ENCODE assay signal across 8 mouse cellular contexts in genomic region chr9:96758749-96759597, GRCm38 (mm10). TPM values are rescaled to one million over a fixed set of nuclear protein-coding genes. Genes with fewer than 3 reads are reported as not detected.
DNase-seq lines count a peak whose midpoint lies in the region; ATAC-seq and TF ChIP-seq lines count a peak whose summit lies in the region.

No protein-coding gene starts in this region.

- H3K9ac ChIP-seq in kidney, embryonic 14.5 days (ENCODE audit: low read depth, low read length), result no peak overlapping the region
- peak overlapping the region; percentile 44; the same call in 1 of the 2 replicates for H3K9ac ChIP-seq in limb, embryonic 14.5 days (ENCODE audit: low read depth, low read length, severe bottlenecking)
- peak overlapping the region; percentile 65 for H3K9ac ChIP-seq in midbrain, embryonic 16.5 days (ENCODE audit: low read depth, low read length)

- DNase-seq in heart, embryonic 10.5 days (ENCODE audit: low spot score), result peak; percentile 90
- DNase-seq in limb, embryonic 14.5 days (ENCODE audit: low spot score), result peak; percentile 89
- peak; percentile 72 to 80 for DNase-seq in spleen, postnatal 36 days (ENCODE audit: low spot score in 2 of 2)

- no peaks in the 10 kb centered on the region for H3K79me3 ChIP-seq in C2C12 (ENCODE audit: low read depth)

- no peaks in the 10 kb centered on the region for H3K27me3 ChIP-seq in C2C12 (ENCODE audit: control insufficient read depth, insufficient read depth, insufficient read length)
- no peaks in the 10 kb centered on the region for H3K27me3 ChIP-seq in heart, embryonic 10.5 days (ENCODE audit: insufficient read depth, poor library complexity, severe bottlenecking)
- no peaks in the 10 kb centered on the region for H3K27me3 ChIP-seq in kidney, embryonic 14.5 days (ENCODE audit: control insufficient read depth, insufficient read depth, low read length)
- H3K27me3 ChIP-seq in limb, embryonic 14.5 days (ENCODE audit: control insufficient read depth, insufficient read depth, low read length), result no peaks in the 10 kb centered on the region
- H3K27me3 ChIP-seq in midbrain, embryonic 16.5 days (ENCODE audit: control insufficient read depth, insufficient read depth, low read depth, low read length), result no peaks in the 10 kb centered on the region

- peak; percentile 95 for ATAC-seq in kidney, embryonic 14.5 days (ENCODE audit: low FRiP score, low TSS enrichment)
- ATAC-seq in limb, embryonic 14.5 days (ENCODE audit: low FRiP score, low read depth), result peak; percentile 94
- peak; percentile 95 for ATAC-seq in midbrain, embryonic 16.5 days

- peaks cover 9% of the 10 kb centered on the region for H3K4me1 ChIP-seq in bone marrow macrophage, adult 2 months (ENCODE audit: control insufficient read depth, insufficient read depth, low read length)
- H3K4me1 ChIP-seq in embryonic fibroblast, embryonic 13.5 days (ENCODE audit: control insufficient read depth, insufficient read depth, low read length), result peaks cover 2% of the 10 kb centered on the region; the same call in 1 of the 2 replicates
- peaks cover 16% of the 10 kb centered on the region for H3K4me1 ChIP-seq in heart, embryonic 10.5 days
- H3K4me1 ChIP-seq in kidney, embryonic 14.5 days (ENCODE audit: control insufficient read depth, insufficient read depth, low read length), result no peaks in the 10 kb centered on the region
- no peaks in the 10 kb centered on the region for H3K4me1 ChIP-seq in limb, embryonic 14.5 days (ENCODE audit: control insufficient read depth, insufficient read depth, low read length)
- no peaks in the 10 kb centered on the region for H3K4me1 ChIP-seq in midbrain, embryonic 16.5 days (ENCODE audit: control insufficient read depth, insufficient read depth, low read length)

- no peaks in the 10 kb centered on the region for H3K9me3 ChIP-seq in heart, embryonic 10.5 days
- H3K9me3 ChIP-seq in kidney, embryonic 14.5 days (ENCODE audit: control insufficient read depth, low read length), result no peaks in the 10 kb centered on the region
- H3K9me3 ChIP-seq in limb, embryonic 14.5 days (ENCODE audit: control insufficient read depth, low read length), result no peaks in the 10 kb centered on the region
- H3K9me3 ChIP-seq in midbrain, embryonic 16.5 days (replicated peaks; ENCODE audit: control insufficient read depth, low read length, poor library complexity, severe bottlenecking), result no peaks in the 10 kb centered on the region

- WGBS in heart, embryonic 10.5 days, result 8% methylated on average over 22 of the region's 22 CpGs
- 11% methylated on average over 22 of the region's 22 CpGs for WGBS in kidney, embryonic 14.5 days
- 11% methylated on average over 22 of the region's 22 CpGs for WGBS in limb, embryonic 14.5 days
- WGBS in midbrain, embryonic 16.5 days, result 12% methylated on average over 22 of the region's 22 CpGs

- no peak overlapping the region for H3ac ChIP-seq in C2C12 (ENCODE audit: control insufficient read depth, insufficient read length, low read depth)

- H3K4me2 ChIP-seq in kidney, embryonic 14.5 days (replicated peaks; ENCODE audit: low read depth, low read length), result peak overlapping the region; percentile 47
- H3K4me2 ChIP-seq in limb, embryonic 14.5 days (replicated peaks; ENCODE audit: low read depth, low read length, severe bottlenecking), result peak overlapping the region; percentile 44
- peak overlapping the region; percentile 57 for H3K4me2 ChIP-seq in midbrain, embryonic 16.5 days (ENCODE audit: low read length)

- TF ChIP-seq POLR2A in bone marrow macrophage, adult 2 months (IDR thresholded peaks at IDR 0.05; ENCODE audit: borderline replicate concordance, low read depth, low read length), result no peak
- peak; percentile 25; the same call in 1 of the 2 replicates for TF ChIP-seq POLR2A in embryonic fibroblast, embryonic 13.5 days (IDR thresholded peaks at IDR 0.05; ENCODE audit: low read depth, low read length)
- 0 out of 2 replicates have a peak, but pooled peaks have one; percentile 22 for TF ChIP-seq POLR2A in limb, embryonic 14.5 days (IDR thresholded peaks at IDR 0.05; ENCODE audit: borderline replicate concordance, extremely low read depth, insufficient read depth, insufficient read length)

- H3K27ac ChIP-seq in bone marrow macrophage, adult 2 months (ENCODE audit: insufficient read depth, low read depth, low read length), result 0 out of 2 replicates have a peak overlapping the region, but pooled peaks have one; percentile 21
- H3K27ac ChIP-seq in embryonic fibroblast, embryonic 13.5 days (ENCODE audit: insufficient read depth, low read length), result peak overlapping the region; percentile 53
- peak overlapping the region; percentile 86 for H3K27ac ChIP-seq in heart, embryonic 10.5 days
- H3K27ac ChIP-seq in kidney, embryonic 14.5 days (ENCODE audit: low read depth, low read length), result no peak overlapping the region
- H3K27ac ChIP-seq in limb, embryonic 14.5 days (replicated peaks; ENCODE audit: low read depth, low read length), result 0 out of 2 replicates have a peak overlapping the region, but pooled peaks have one; percentile 29
- H3K27ac ChIP-seq in midbrain, embryonic 16.5 days (ENCODE audit: low read length), result peak overlapping the region; percentile 80

- no peaks in the 10 kb centered on the region for H3K36me3 ChIP-seq in C2C12 (ENCODE audit: control insufficient read depth, insufficient read depth)
- no peaks in the 10 kb centered on the region for H3K36me3 ChIP-seq in heart, embryonic 10.5 days
- no peaks in the 10 kb centered on the region for H3K36me3 ChIP-seq in kidney, embryonic 14.5 days (ENCODE audit: control insufficient read depth, insufficient read depth, low read length)
- H3K36me3 ChIP-seq in limb, embryonic 14.5 days (ENCODE audit: control insufficient read depth, insufficient read depth, low read length), result no peaks in the 10 kb centered on the region
- H3K36me3 ChIP-seq in midbrain, embryonic 16.5 days (ENCODE audit: control insufficient read depth, insufficient read depth, low read length), result no peaks in the 10 kb centered on the region

- H3K79me2 ChIP-seq in C2C12 (ENCODE audit: control insufficient read depth, insufficient read depth), result no peaks in the 10 kb centered on the region

- TF ChIP-seq CTCF in C2C12 (IDR thresholded peaks at IDR 0.05; ENCODE audit: control insufficient read depth, insufficient read depth, insufficient read length), result peak; percentile 2
- peak; percentile 68; the same call in 1 of the 2 replicates for TF ChIP-seq CTCF in bone marrow macrophage, adult 2 months (IDR thresholded peaks at IDR 0.05; ENCODE audit: low read depth, low read length)
- TF ChIP-seq CTCF in embryonic fibroblast, embryonic 13.5 days (IDR thresholded peaks at IDR 0.05; ENCODE audit: borderline replicate concordance, insufficient read depth, low read length), result peak; percentile 72

- H3K4me3 ChIP-seq in C2C12 (ENCODE audit: insufficient read depth, poor library complexity, severe bottlenecking), result no peak overlapping the region
- peak overlapping the region; percentile 50 for H3K4me3 ChIP-seq in bone marrow macrophage, adult 2 months (ENCODE audit: insufficient read depth, low read length)
- no peak overlapping the region for H3K4me3 ChIP-seq in embryonic fibroblast, embryonic 13.5 days (ENCODE audit: insufficient read depth, low read length)
- H3K4me3 ChIP-seq in heart, embryonic 10.5 days, result peak overlapping the region; percentile 56
- H3K4me3 ChIP-seq in kidney, embryonic 14.5 days (ENCODE audit: low read length), result peak overlapping the region; percentile 26
- H3K4me3 ChIP-seq in limb, embryonic 14.5 days (replicated peaks; ENCODE audit: low read length), result peak overlapping the region; percentile 34
- H3K4me3 ChIP-seq in midbrain, embryonic 16.5 days (ENCODE audit: low read depth, low read length), result peak overlapping the region; percentile 40

TF ChIP-seq in C2C12, 6 proteins besides CTCF, POLR2A, EP300 and RAD21:
- TF ChIP-seq MAX (IDR thresholded peaks at IDR 0.05) (no peak), MYOD1 (IDR thresholded peaks at IDR 0.05; ENCODE audit: control insufficient read depth, insufficient read length, low read depth) (no peak), FOSL1 (IDR thresholded peaks at IDR 0.05; ENCODE audit: insufficient read depth, low read length, poor library complexity, severe bottlenecking) (no peak)
TF ChIP-seq in C2C12: peak in this region for 0.

RNA-seq across cellular contexts. Expression of gene Zbtb38, which starts 6.3 kb away (rescaled TPM):
- polyA plus RNA-seq in C2C12 (2012; fragmentation: generic; extraction: Trizol), result 10.0 TPM
- polyA plus RNA-seq in bone marrow macrophage, adult 2 months (2012; ENCODE audit: insufficient read depth, insufficient read length, missing spikeins), result 20.6 and 24.0 TPM in 2 replicates
- polyA plus RNA-seq in embryonic fibroblast, embryonic 13.5 days (2011; ENCODE audit: insufficient read length, low read depth, missing spikeins), result 33.6 and 47.0 TPM in 2 replicates
- polyA plus RNA-seq in heart, embryonic 10.5 days (2016; fragmentation: Nextera tagmentation; extraction: Ambion mirVana), result 13.4 and 24.5 TPM in 2 replicates
- polyA plus RNA-seq in kidney, embryonic 14.5 days (2014; fragmentation: Nextera tagmentation; extraction: Ambion mirVana), result 15.6 and 20.5 TPM in 2 replicates
- 2.8 and 3.8 TPM in 2 replicates for polyA plus RNA-seq in limb, embryonic 14.5 days (2012; rRNA removed)
- polyA plus RNA-seq in limb, embryonic 14.5 days (2014; fragmentation: Nextera tagmentation; extraction: Ambion mirVana), result 14.9 and 16.8 TPM in 2 replicates
- polyA plus RNA-seq in midbrain, embryonic 16.5 days (2015; fragmentation: Nextera tagmentation; extraction: Ambion mirVana), result 57.1 and 58.1 TPM in 2 replicates

Comparison
In these comparisons a context has a peak if more than half of its experiments do, and no peak if none do; other contexts are left out.
1. H3K4me3 ChIP-seq: peak in bone marrow macrophage, adult 2 months (single experiment), heart, embryonic 10.5 days (single experiment), kidney, embryonic 14.5 days (single experiment), limb, embryonic 14.5 days (single experiment) and midbrain, embryonic 16.5 days (single experiment); none in C2C12 (single experiment) and embryonic fibroblast, embryonic 13.5 days (single experiment).
2. CTCF ChIP-seq: peak in every context shown above with its lines; median percentile 72 in embryonic fibroblast, embryonic 13.5 days; 68 in bone marrow macrophage, adult 2 months; 2 in C2C12.
3. Peak in every context shown above with its lines, with median percentiles within 50 percentile points of each other: DNase-seq, ATAC-seq and H3K4me2 ChIP-seq.